Mouse (Mus musculus) heart, embryonic 14.5 days (tissue): ENCODE data around the gene Mvb12a. TPM values are rescaled to one million over a fixed set of nuclear protein-coding genes. Genes with fewer than 3 reads are reported as not detected.

ENCODE experiments used
- ATAC-seq: fragments of 200-750 bp; cut with Nextera tagmentation; 2 replicates; pipeline ENCODE4 v1.8.0; 2017; ENCODE audit warnings: low read depth, moderate TSS enrichment; ENCODE audit not compliant: insufficient number of reproducible peaks, insufficient read depth, low FRiP score
- H3K27ac ChIP-seq, 2 experiments: fragments of 200-500 bp in 1 of 2; fragments of 300-500 bp in 1 of 2; sonication (generic) in 1 of 2; replicated peaks in 1 of 2; 2 replicates each; pipeline ENCODE4 v1.5.1; 2012 to 2014; ENCODE audit warnings: low read depth in 2 of 2, low read length in 2 of 2, control low read depth in 1 of 2, mild to moderate bottlenecking in 1 of 2, mixed read lengths in 1 of 2; ENCODE audit not compliant: control insufficient read depth in 1 of 2, insufficient read depth in 1 of 2
- H3K27me3 ChIP-seq: fragments of 300-500 bp; sonication (generic); 2 replicates; pipeline ENCODE4 v1.6.1; 2014; ENCODE audit warnings: mild to moderate bottlenecking, low read length, control low read depth; ENCODE audit not compliant: control insufficient read depth, insufficient read depth
- H3K36me3 ChIP-seq: fragments of 300-500 bp; sonication (generic); 2 replicates; pipeline ENCODE4 v1.6.1; 2014; ENCODE audit warnings: mild to moderate bottlenecking, control low read depth, low read length, mixed read lengths; ENCODE audit not compliant: control insufficient read depth, insufficient read depth
- H3K4me1 ChIP-seq, 2 experiments: fragments of 200-500 bp in 1 of 2; fragments of 300-500 bp in 1 of 2; sonication (generic) in 1 of 2; 2 replicates each; pipeline ENCODE4 v1.6.1; 2012 to 2014; ENCODE audit warnings: low read length in 2 of 2, control low read depth in 1 of 2, mixed read lengths in 1 of 2; ENCODE audit not compliant: control insufficient read depth in 2 of 2, insufficient read depth in 2 of 2
- H3K4me2 ChIP-seq: fragments of 300-500 bp; sonication (generic); 2 replicates; pipeline ENCODE4 v1.6.1; 2014; ENCODE audit warnings: mild to moderate bottlenecking, low read length
- H3K4me3 ChIP-seq, 2 experiments: fragments of 200-500 bp in 1 of 2; fragments of 300-500 bp in 1 of 2; sonication (generic) in 1 of 2; 2 replicates each; pipeline ENCODE4 v1.5.1; 2012 to 2014; ENCODE audit warnings: low read length in 2 of 2, mild to moderate bottlenecking in 2 of 2, control low read depth in 1 of 2, low read depth in 1 of 2, moderate library complexity in 1 of 2; ENCODE audit not compliant: control insufficient read depth in 1 of 2, insufficient read depth in 1 of 2
- H3K9ac ChIP-seq: fragments of 300-500 bp; sonication (generic); 2 replicates; pipeline ENCODE4 v1.6.1; 2014; ENCODE audit warnings: mild to moderate bottlenecking, low read length
- H3K9me3 ChIP-seq: fragments of 300-500 bp; sonication (generic); 2 replicates; pipeline ENCODE4 v1.6.1; 2016; ENCODE audit warnings: low read length, control low read depth; ENCODE audit not compliant: control insufficient read depth
- WGBS: fragments of 180-500 bp; shearing (Covaris S2); extraction: QIAGEN DNeasy Blood & Tissue Kit; methylation state at CpG from one replicate; pipeline ENCODE4 v1.1.7; 2014; 5-methylcytosine and 5-hydroxymethylcytosine counted together
- polyA plus RNA-seq: library from polyadenylated mRNA; unstranded; fragments of >200 nt; fragmentation: Nextera tagmentation; extraction: Ambion mirVana; gene quantifications from 2 replicates; pipeline ENCODE4 v1.2.1, GENCODE M21; 2014

Mvb12a gene
- polyA plus RNA-seq: 62.2 and 64.0 TPM in 2 replicates

- H3K4me1 ChIP-seq: peaks cover 5 to 6% of the 10 kb centered on the region in 2 experiments; a peak in 2 of 4 replicates
- no peaks in the 10 kb centered on the region for H3K9me3 ChIP-seq
- H3K27ac ChIP-seq: peak within 1 kb of the TSS; percentile 47 to 57; a peak in 3 of 4 replicates
- H3K36me3 ChIP-seq: peaks cover 23% of the 10 kb centered on the region
- H3K4me3 ChIP-seq: peak within 1 kb of the TSS; percentile 69 to 89
- peak; percentile 90 for ATAC-seq
- WGBS: under 1% methylated on average over 51 of the region's 55 CpGs
- no peaks in the 10 kb centered on the region for H3K27me3 ChIP-seq
- H3K4me2 ChIP-seq: peak within 1 kb of the TSS; percentile 85
- H3K9ac ChIP-seq: peak within 1 kb of the TSS; percentile 80
These were observed at the start of gene Mvb12a for GRCm38 (mm10) chr8:71542632-71543343. Mvb12a (plus strand) TSS chr8:71542922.

- WGBS: 24% methylated on average over 16 of the region's 16 CpGs
- peak overlapping the region in 1 of 2 experiments; percentile 61; a peak in 3 of 4 replicates for H3K27ac ChIP-seq
- no peaks in the 10 kb centered on the region for H3K27me3 ChIP-seq
- no peak for ATAC-seq
- no peaks in the 10 kb centered on the region for H3K9me3 ChIP-seq
- peak overlapping the region; percentile 16; the same call in 1 of the 2 replicates for H3K4me2 ChIP-seq
- H3K4me1 ChIP-seq: peaks cover 28 to 52% of the 10 kb centered on the region in 2 experiments
- H3K9ac ChIP-seq: no peak overlapping the region
- no peak overlapping the region for H3K4me3 ChIP-seq
- peaks cover 43% of the 10 kb centered on the region for H3K36me3 ChIP-seq
These were observed 47.7 kb upstream of the Mvb12a start for GRCm38 (mm10) chr8:71495039-71495438.

- peaks cover 28 to 52% of the 10 kb centered on the region in 2 experiments for H3K4me1 ChIP-seq
- H3K9ac ChIP-seq: no peak overlapping the region
- WGBS: 82% methylated on average over 5 of the region's 5 CpGs
- no peak overlapping the region for H3K4me2 ChIP-seq
- H3K4me3 ChIP-seq: no peak overlapping the region
- H3K27ac ChIP-seq: peak overlapping the region; percentile 61 to 66
- no peak for ATAC-seq
- H3K27me3 ChIP-seq: no peaks in the 10 kb centered on the region
- no peaks in the 10 kb centered on the region for H3K9me3 ChIP-seq
- H3K36me3 ChIP-seq: peaks cover 36% of the 10 kb centered on the region
These were observed 46.9 kb upstream of the Mvb12a start for GRCm38 (mm10) chr8:71495811-71496210.

- ATAC-seq: peak; percentile 51
- peak overlapping the region; percentile 61 to 66 for H3K27ac ChIP-seq
- H3K9ac ChIP-seq: peak overlapping the region; percentile 21; the same call in 1 of the 2 replicates
- no peak overlapping the region for H3K4me3 ChIP-seq
- H3K36me3 ChIP-seq: peaks cover 29% of the 10 kb centered on the region
- H3K27me3 ChIP-seq: no peaks in the 10 kb centered on the region
- no peak overlapping the region for H3K4me2 ChIP-seq
- peaks cover 28 to 52% of the 10 kb centered on the region in 2 experiments for H3K4me1 ChIP-seq
- WGBS: 33% methylated on average over 11 of the region's 11 CpGs
- no peaks in the 10 kb centered on the region for H3K9me3 ChIP-seq
These were observed 46.2 kb upstream of the Mvb12a start for GRCm38 (mm10) chr8:71496481-71496880.

- Histone ChIP-seq H3K36me3 (peaks cover 22% of the 10 kb centered on the region), H3K4me3 (no peak overlapping the region), H3K27me3 (no peaks in the 10 kb centered on the region), H3K27ac (peak overlapping the region; percentile 58 to 61; a peak in 2 of 4 replicates), H3K9me3 (no peaks in the 10 kb centered on the region), H3K4me2 (no peak overlapping the region), H3K4me1 (peaks cover 28 to 52% of the 10 kb centered on the region in 2 experiments), H3K9ac (no peak overlapping the region)
- ATAC-seq: no peak
- WGBS: 97% methylated on average over 1 of the region's 1 CpGs
These were observed 45.6 kb upstream of the Mvb12a start for GRCm38 (mm10) chr8:71497077-71497645.

GRCm38 (mm10) chr8:71497881-71498501, 44.7 kb upstream of the Mvb12a start:
- peak overlapping the region; percentile 57; the same call in 1 of the 2 replicates for H3K9ac ChIP-seq
- H3K9me3 ChIP-seq: no peaks in the 10 kb centered on the region
- no peak overlapping the region for H3K4me3 ChIP-seq
- peak overlapping the region; percentile 55 to 75 for H3K27ac ChIP-seq
- H3K36me3 ChIP-seq: peaks cover 14% of the 10 kb centered on the region
- no peaks in the 10 kb centered on the region for H3K27me3 ChIP-seq
- no peak for ATAC-seq
- H3K4me1 ChIP-seq: peaks cover 28 to 52% of the 10 kb centered on the region in 2 experiments
- 12% methylated on average over 14 of the region's 15 CpGs for WGBS
- peak overlapping the region; percentile 12; the same call in 1 of the 2 replicates for H3K4me2 ChIP-seq

- no peak overlapping the region for H3K9ac ChIP-seq
These were observed 43.7 kb upstream of the Mvb12a start for GRCm38 (mm10) chr8:71498816-71499690.

More at GRCm38 (mm10) chr8:71498816-71499690, 43.7 kb upstream of the Mvb12a start:
- Histone ChIP-seq H3K27ac (peak overlapping the region; percentile 55 to 75), H3K36me3 (peaks cover 3% of the 10 kb centered on the region), H3K4me3 (no peak overlapping the region), H3K9me3 (no peaks in the 10 kb centered on the region), H3K4me1 (peaks cover 28 to 52% of the 10 kb centered on the region in 2 experiments), H3K27me3 (no peaks in the 10 kb centered on the region), H3K4me2 (peak overlapping the region; percentile 12; the same call in 1 of the 2 replicates)
- peak; percentile 51 for ATAC-seq
- WGBS: 30% methylated on average over 14 of the region's 16 CpGs
